Mouse (Mus musculus) Muller cell, postnatal 12 days (primary cell): Measurements from ENCODE around the gene Katnb1.

Experiments
- DNase-seq: peaks from one replicate; pipeline ENCODE4 v3.0.0-alpha.2; 2015; ENCODE audit errors: inconsistent ontology term

The Katnb1 gene

DNA sequence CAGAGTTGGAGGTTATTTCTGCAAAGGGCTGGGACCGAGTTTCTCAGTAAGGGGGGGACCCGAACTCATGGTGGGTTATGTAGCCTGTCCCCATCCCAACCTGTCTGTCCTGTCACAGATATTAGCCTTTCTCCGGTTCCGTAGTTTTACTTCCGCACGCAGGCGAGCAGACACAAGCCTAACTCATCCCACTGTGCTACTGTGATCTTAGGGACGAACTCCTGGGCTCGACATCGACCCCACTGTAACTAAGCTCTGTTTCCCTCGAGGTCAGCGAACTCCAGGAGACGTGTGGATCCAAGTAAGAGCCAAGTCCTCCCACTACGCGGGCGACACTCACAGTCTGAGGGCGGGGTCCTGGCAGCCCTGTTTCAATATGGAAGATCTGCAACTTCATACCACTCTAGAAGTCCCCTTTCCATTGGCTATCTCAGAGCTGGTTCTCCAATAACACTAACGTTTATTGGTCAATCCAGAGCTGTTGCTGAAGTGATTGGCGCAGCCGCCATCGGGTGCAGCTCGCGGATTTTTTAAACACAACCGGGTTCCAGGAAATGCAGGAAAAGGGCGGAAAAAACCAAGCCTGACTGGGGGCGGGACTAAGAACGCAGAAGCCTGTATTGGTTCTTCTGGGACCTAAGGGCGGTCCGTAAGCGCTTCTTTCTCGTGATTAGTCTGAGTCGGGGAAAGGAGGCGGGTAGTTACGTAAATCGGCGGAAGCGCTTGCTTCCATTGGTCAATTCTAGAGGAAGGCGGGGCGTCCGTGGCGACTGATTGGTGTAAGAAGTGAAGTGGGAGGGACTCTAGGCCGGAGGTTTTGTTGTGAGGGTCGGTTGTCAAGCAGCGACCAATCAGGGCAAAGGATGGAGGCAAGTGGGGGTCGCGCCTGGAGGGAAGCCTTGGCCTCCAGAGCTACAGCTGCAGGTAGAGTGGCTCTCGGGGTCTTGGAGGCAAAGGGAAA lies at the start of gene Katnb1:
Gene Katnb1, plus strand, starts transcription at position 806 of the 961 bp plus-strand sequence.
- DNase-seq = peak; percentile 99

DNA sequence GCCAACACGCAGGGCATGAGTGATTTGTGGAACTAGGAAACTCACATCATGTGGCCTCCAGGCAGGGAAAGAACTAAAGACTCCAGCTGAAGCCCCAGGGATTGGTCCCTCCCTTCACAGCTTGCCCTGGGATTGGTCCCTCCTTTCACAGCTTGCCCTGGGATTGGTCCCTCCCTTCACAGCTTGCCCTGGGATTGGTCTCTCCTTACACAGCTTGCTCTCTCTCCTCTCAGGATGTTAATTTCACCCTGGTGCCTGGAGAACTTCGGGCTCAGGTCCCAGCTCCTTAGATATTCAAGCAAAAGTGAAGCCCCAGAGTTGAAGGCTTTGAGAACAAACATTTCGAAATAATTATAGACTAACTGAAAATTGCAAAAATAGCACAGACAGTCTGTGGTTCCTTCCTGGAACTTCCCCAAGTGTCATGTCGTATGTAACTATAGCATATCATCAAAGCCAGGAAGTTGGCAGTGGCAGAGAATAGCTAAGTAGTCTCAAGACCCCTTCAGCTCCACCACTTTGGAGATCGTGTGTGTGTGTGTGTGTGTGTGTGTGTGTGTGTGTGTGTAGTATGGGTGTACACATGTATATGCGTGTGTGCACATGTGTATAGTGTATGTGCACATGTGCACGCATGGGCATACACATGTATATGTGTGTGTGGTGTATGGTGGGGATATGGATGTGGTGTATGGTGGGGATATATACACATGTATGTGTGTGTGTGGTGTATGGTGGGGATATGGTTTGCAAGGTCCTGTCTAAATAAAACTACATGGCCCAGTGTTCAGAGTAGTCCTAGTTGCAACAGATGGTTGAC lies 43.7 kb upstream of the Katnb1 start:
- peak; percentile 23 for DNase-seq

DNA sequence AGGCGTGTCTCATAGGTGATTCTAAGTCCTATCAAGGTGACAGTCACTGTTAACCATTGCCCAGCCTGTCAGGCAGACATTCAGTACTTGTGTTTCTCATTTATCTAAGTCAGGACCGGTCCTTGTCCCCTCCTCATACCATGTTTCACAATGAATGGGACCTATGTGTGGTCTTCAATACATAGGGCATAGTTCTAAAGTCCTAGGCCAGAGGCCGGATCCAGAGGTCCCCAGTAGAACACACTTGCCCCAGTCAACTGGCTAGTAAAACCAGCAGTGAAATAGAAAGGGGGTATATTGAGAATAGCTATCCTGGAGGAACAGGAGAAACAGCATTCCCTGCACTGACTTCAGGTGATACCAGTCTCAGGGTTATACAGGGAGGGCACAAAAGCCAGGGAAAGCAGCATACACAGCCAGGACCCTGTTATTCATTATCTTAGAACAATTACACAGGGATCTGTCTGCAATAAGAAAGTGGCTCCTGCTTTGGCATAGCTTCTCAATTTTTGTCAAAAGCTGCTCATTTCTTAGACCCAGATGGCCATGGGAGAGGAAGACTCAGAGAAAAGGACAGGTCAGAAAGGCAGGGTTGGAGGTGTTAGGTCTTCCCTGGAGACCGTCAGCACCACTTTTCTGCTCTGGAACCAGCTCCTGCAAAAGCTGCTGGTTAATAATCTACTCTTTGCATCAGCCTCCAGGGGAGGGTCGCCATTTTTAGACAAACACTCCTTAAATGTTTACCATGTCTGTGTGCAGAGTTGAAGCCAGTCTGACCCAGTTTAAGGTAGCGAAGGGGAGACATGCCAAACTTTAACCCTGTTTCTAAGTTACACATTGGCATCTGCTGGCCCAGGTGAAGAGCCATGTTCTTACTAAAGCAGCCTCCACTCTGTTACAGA lies 38.9 kb upstream of the Katnb1 start:
- no peak for DNase-seq

DNA sequence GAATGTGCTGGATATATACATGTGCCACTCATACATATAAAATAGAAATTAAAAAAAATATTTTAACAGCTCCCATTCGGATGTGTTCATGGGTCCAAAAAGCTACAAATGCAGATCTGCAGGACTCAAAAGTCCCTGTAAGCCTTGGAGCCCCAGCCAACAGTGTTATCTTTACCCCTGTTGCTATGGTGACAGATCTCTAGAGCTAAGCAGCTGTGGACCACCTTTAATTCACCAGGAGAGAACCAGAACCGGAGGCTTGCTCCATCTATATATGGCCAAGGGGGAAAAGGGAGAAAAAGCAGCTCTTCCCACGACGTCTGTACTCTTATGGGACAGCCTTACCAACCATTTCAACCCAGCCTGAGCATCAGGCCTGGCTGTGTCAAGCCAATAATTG lies 36.2 kb upstream of the Katnb1 start:
- DNase-seq = no peak

DNA sequence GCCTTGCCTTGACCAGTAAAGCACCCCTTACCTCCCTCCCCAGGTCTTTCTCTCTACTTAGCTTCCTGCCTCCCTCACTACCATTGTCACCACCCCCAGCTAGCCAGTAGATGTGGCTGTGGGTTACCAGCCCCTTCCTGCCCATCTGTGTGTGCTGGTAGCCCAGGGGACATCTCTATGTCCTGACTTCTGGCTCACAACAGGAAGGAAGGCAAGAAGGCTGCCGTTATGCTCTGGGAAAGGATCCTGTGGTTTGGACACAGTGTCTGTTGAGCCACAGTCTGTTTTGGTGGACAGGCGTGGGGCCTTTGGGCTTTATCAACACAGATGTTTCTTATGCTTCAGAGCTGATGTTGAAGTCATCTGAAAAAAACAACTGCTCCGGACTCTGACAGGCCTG lies 34.0 kb upstream of the Katnb1 start:
- no peak for DNase-seq

DNA sequence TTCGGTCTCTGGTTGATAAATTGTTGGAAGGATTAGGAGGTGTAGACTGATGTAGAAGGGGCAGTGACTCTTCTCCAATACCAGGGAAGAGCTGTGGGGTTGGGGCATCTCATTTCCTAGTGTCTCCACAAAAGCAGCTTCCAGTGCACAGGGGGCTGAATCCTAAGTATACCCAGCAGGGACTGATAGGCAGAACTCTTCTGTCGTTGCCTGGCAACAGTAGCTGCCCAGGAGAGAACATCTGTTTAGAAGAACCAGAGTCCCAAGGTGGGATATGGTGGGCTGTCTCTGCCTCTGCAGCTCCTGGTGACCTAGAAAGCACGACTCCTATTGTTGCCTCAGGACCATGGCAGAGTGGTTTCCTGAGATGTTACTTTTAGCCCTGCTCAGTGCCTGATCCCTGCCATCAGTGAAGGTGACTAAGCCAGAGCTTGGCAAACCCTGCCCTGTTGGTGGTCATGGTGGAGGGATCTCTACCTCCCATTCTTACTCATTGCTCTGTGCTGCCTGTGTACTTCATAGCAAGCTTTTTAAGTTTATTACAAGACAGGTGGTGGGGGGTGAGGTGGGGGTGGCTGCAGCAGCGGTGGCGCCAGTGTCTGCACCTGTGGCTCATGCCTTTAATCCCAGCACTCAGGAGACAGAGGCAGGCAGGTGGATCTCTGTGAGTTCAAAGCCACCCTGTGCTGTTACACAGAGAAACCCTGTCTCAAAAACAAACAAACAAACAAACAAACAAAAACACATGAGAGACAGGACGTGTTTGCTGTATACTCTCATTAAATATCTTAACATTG lies 32.9 kb upstream of the Katnb1 start:
- no peak for DNase-seq

DNA sequence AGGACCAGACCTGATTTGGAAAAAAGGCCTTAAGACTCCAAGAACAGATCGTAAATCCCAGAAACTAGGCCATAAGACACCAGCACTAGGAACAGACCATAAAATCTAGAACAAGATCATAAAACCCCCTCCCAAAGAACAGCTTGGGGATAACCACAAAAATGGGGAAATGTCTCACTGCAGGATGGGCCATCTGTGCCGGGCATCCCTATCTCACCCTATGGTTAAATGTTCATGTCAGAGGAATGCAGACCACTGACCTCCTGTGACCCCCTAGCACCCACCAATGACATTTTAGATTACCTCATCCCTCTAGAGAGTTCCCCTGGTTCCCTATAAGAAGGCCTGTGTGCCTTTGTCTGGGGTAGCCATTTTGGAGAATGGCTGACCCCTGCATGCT lies 31.4 kb upstream of the Katnb1 start:
- no peak for DNase-seq

DNA sequence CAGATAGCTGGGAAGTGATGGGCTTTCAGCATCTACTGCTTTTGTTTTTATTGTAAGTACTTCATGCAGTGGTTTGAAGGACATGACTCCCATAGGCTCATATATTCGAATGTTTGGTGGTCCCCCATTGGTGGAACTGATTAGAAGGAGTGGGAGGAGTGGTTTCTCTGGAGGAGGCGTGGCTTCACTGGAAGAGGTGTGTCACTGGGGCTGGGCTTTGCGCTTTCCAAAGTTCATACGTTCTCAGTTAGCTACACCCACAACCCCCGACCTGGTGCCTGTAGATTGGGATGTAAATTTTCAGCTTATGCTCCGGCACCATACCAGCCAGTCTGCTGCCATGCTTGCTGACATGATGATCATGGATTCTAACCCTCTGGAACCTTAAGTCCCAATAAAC lies 26.5 kb upstream of the Katnb1 start:
- no peak for DNase-seq

DNA sequence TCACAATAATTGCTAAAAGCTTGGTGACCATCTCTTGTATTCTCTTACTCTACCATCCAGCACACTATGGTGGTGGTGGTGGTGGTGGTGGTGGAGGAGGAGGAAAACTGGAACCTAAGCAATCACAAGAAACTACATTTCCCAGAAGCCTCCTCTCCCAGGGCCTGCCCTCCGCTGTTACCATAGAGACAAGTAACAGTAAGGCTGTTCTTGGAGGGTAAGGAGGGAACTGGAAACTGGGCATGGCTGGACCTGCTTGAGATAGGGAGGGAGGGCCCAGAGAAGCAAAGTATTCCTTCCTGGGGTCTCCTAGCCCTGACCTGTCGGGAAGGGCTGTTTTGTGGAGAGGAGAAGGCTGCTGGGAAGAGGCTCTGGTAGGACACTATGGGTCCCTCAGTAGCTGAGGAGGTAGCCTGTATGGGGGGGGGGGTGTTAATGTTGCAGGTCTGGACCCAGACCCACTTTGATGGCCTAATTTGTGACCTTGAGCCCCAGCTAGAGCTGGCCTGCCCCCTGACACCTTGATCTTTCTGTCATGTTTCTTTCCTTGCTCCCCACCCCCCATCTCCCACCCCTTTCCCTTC lies 26.0 kb upstream of the Katnb1 start, which contains the start of gene Drc7:
Gene Drc7, plus strand, starts transcription at position 177 of the 584 bp plus-strand sequence.
- DNase-seq = no peak

DNA sequence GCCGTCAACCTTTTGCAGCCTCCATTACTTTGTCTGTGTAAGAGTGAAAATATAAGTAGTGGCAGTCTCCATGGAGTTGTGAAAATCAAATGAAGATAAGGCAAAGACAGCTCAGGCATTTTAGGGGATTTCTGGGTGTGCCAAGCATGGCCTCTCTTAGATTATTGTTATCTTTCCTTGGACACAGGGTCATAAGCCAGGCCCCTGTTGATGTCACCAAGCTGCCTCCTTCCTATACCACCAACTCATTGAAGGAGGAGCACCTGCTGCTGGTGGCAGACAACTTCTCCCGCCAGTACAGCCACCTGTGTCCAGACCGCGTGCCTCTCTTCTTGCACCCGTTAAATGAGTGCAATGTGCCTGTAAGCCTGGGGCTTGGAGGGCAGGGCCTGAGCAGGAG lies 24.6 kb upstream of the Katnb1 start:
- no peak for DNase-seq

DNA sequence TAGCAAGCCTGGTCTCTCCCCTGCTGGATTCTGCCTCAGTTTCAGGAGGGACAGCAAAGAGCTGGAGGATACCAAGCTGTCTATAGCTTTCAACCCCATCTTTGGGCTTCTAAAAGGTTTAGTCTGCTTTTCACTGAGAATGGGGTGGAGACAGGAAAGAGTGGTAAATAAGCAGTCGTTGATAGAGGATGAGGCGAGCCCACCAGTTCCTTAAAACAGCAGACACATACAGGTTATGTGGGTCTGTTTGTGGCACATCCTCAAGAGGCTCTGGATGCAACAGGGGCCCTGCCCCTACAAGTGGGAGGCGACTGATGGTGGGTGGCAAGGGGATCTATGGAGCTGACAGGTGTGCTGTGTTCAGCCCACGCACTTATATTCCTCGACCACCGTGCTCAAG lies 22.3 kb upstream of the Katnb1 start:
- DNase-seq = no peak

DNA sequence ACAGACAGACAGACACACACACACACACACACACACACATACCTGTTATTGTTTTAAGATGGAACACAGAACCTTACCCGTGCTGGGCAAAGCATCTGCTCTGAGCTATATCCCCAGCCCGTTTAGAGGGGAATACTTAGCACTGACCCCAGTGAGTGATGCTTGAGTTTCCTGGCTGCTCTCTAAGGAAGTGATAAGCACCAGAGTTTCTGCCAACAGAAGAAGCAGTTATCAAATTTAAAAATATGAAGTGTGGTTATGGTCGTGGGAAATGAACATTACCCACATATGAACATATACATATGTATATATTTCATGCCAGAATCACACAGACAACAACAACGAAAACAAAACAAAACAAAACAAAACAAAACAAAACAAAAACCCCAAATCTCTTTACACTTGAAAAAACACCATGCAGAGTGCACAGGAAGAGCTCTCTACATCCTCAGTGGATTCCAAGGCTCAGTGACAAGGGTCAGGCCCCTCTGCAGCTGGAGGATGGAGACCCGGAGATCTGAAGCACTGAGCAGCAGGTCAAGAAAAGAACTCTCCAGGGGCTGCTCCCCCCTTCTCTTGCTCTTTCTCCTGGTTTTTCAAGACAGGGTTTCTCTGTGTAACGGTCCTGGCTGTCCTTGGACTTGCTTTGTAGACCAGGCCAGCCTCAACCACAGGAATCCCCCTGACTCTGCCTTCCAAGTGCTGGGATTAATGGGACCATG lies 21.0 kb upstream of the Katnb1 start:
- no peak for DNase-seq

DNA sequence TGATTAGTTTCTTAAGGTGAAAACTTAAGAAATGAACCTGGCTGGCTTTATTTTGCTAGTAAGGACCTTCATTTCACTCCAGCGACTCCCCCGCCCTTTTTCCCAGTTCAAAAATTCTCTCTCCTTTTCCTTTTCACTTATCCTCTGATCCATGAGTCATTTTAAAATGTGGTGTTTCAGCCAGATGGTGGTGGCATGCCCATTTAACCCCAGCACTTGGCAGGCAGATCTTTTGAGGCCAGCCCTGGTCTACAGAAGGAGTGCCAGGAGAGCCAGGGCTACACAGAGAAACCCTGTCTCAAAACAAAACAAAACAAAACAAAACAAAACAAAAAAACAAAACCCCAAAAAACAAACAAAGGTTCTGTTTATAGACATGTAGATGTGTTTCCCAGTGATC lies 16.5 kb upstream of the Katnb1 start:
- peak; percentile 84 for DNase-seq

DNA sequence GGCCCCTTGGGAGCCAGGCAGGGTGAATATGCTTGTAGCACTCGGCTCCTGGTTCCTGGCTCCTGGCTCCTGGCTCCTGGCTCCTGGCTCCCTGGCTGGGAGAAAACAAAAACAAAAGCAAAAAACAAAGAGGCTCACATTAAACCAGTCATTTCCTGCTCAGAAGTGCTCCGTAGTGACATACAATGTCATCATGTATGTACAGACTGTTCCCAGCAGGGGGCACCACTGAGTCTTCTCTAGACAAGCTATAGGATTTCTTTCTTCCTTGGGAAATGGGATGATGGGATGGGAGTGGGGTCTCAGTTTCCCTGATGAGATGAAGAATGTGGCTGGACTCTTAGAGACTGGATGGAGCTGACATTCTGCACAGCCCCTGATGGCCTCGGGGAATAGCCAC lies 13.4 kb upstream of the Katnb1 start:
- no peak for DNase-seq

DNA sequence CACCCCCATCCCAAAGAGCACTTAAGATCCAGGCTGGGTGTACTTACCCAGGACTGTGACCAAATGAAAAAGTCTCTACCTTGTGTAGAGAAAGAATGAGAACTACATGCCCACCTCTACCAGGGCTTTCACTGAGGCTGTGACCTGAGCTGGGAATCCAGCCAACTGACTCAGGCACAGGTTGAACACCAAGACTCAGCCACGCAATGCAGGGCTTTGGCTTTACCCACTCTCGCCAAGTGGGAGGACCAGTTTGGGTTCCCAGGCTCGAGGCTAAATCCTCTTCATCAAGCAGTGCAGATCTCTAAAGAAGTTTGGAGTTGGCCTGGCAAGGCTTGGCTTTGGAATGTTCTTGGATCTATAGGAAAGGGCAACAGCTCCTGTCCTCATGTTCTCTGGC lies 5.5 kb upstream of the Katnb1 start:
- no peak for DNase-seq

DNA sequence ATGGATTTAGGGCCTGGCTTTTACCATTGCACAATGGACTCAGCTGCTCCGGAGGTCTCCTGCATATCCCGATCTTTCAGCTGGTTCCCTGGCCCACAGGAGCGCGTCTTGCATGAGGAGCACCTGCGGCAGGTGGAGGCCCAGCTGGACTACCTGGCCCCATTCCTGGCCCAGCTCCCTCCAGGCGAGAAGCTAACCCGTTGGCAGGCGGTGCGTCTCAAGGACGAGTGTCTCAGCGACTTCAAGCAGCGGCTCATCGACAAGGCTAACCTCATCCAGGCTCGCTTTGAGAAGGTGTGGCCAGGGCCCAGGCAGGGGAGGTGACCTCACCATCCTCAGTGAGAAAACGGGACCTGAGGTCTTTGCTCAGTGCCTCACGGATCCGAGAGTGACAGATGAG lies 4.8 kb upstream of the Katnb1 start:
- no peak for DNase-seq

DNA sequence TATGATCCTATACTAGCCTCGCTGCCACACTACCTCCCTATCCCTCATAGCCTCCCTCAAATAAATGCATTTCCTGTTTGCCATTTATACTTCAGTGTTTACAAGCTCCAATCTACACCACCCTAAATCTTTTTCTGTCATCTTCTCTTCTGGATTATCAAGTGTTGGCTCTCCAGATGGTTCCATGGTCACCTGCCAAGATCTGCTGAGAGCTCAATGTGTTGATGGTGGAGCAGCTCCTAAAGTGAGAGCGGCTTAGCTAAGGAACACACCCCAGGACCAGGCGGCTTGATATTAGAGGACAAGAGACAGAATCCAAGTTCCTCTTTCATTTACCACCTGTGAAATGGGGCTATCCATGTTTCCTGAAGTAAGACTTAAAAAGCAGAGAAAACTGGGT lies 2.9 kb upstream of the Katnb1 start:
- DNase-seq = no peak

DNA sequence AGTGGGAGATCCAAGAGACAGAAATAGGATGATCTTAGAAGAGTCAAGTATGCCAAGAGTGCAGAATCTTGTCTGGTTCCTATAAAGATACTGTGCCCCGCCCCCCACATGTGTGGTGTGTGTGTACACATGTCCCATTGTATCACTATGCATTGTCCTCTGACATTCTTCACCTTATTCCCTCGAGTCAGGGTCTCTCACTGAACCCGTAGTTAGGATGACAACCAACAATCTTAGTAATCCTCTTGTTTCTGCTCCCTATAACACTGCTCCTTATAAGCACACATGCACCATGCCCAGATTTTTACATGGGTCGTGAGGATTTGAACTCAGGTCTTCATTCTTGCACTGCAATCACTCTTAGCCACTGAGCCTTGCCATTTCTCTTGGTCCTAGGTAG lies 1.7 kb upstream of the Katnb1 start:
- DNase-seq = no peak

DNA sequence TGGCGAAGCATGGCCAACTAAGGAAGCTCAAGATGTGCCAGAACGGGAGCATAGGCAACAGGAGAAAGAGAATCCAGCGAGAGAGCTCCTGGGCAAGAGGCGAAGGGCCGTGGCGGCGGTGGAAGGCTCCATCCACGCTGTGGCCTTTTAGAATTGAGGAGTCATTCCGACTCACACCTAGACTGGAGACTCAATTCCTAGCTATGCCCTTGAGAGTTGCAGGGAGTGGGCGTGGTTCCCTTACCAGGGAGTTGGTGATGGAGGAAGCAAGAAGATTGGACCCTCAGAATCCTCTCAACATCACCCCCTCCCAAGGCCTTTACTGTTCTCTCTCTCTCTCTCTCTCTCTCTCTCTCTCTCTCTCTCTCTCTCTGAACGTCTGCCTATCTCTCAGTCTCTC lies 664 bp downstream of the Katnb1 start:
- peak; percentile 22 for DNase-seq

DNA sequence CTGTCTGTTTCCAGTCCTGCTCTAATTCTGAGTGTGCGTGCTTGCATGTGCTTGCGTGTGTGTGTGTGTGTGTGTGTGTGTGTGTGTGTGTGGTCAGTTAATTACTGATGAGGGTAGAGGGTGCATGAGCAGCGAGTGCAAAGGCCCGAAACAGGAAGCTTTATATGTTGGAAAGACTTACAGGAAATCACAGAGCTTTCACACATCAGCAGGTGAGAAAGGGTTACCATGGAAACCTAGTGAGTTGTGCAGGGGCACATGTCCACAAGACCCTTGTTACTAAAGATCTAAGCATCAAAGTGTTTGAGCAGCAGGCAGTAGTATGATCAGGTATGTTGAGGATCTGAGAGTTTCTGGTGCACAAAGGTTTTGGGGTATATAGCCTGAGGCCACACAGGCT lies 3.3 kb downstream of the Katnb1 start:
- no peak for DNase-seq
